Mouse (Mus musculus): ENCODE results near the gene Stub1.

Gene Stub1

DNA sequence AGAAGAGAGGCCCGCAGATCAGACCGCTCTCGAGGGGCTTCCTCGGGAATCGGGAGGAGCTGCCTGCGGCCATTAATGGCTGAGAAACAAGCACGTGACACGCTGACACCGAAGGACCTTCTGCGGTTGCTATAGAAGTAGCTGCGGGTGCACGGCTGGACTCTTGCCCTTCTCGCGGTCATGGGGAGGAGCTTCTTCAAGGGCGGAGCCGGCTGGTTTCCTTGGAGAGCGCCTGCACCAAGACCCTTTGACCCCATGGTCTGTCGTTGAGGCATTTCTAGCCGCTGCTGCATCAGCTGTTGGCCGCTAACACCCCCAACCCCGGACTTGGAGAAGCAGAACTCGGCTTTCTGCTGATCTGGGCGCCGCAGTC lies at the start of gene Stub1:
Gene Stub1, minus strand, starts transcription at position 114 of the 373 bp plus-strand sequence.
- H3K4me1 ChIP-seq (replicated peaks; ENCODE audit: low read depth, low read length) = peaks cover 83% of the 10 kb centered on the region
- no peaks in the 10 kb centered on the region for H3K9me3 ChIP-seq (ENCODE audit: low read length)
- peak within 1 kb of the TSS; percentile 95 for H3K4me3 ChIP-seq (replicated peaks; ENCODE audit: low read length)
- H3K36me3 ChIP-seq (ENCODE audit: insufficient read depth, low read length) = peaks cover 65% of the 10 kb centered on the region
- peaks cover 11% of the 10 kb centered on the region for H3K27me3 ChIP-seq (ENCODE audit: insufficient read depth, low read length)
- TF ChIP-seq CTCF (conservative IDR thresholded peaks at IDR 0.05; ENCODE audit: low read length) (no peak), NANOG (IDR thresholded peaks at IDR 0.05; ENCODE audit: borderline replicate concordance, low read length) (no peak), POU5F1 (IDR thresholded peaks at IDR 0.05; ENCODE audit: borderline replicate concordance, low read length) (no peak)

DNA sequence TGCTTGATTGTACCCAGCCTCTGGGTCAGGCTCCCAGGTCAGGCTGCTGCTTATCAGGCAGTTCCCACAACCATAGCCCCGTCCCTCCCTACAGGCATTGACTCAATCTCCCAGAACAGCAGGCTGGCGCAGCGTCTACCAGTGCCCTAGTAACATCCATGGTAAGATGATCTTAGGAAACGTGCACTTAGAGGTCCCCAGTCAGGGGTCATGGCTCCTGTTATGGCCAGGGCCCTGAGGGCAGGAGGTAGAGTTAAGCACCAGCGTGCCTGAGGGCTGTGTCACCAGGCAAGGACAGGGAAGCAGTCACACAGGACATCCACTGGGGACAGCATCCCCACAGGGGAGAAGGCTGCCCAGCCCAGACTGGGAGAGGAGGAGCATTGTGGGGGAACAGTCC lies 49.1 kb upstream of the Stub1 start:
- Histone ChIP-seq H3K9me3 (ENCODE audit: low read length) (no peaks in the 10 kb centered on the region), H3K4me1 (replicated peaks; ENCODE audit: low read depth, low read length) (peaks cover 96% of the 10 kb centered on the region), H3K4me3 (replicated peaks; ENCODE audit: low read length) (0 out of 2 replicates have a peak overlapping the region, but pooled peaks have one; percentile 3), H3K36me3 (ENCODE audit: insufficient read depth, low read length) (peaks cover 80% of the 10 kb centered on the region), H3K27me3 (ENCODE audit: insufficient read depth, low read length) (no peaks in the 10 kb centered on the region)
- TF ChIP-seq CTCF (conservative IDR thresholded peaks at IDR 0.05; ENCODE audit: low read length) (no peak), POU5F1 (IDR thresholded peaks at IDR 0.05; ENCODE audit: borderline replicate concordance, low read length) (no peak), NANOG (IDR thresholded peaks at IDR 0.05; ENCODE audit: borderline replicate concordance, low read length) (no peak)

DNA sequence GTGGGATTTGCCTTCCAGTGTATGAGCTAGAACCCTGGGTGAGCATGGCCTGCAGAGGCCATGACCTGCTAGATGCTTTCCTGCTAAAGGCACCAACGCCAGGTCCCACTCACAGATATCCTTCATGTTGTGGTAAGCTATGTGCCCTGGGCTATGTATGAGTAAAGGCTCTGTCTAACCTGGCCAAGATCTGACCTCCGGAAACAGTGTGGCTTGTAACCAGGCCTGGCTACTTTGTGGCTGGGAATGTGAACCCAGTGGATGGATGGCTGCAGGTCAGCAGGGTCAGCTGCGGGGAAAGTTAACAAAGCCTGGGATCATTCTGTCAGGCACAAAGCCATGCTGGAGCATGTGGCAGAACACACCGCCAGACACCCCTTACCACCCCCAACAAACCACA lies 48.5 kb upstream of the Stub1 start:
- H3K9me3 ChIP-seq (ENCODE audit: low read length) = no peaks in the 10 kb centered on the region
- H3K36me3 ChIP-seq (ENCODE audit: insufficient read depth, low read length) = peaks cover 83% of the 10 kb centered on the region
- H3K4me1 ChIP-seq (replicated peaks; ENCODE audit: low read depth, low read length) = peaks cover 96% of the 10 kb centered on the region
- H3K4me3 ChIP-seq (replicated peaks; ENCODE audit: low read length) = no peak overlapping the region; the same call in 1 of the 2 replicates
- H3K27me3 ChIP-seq (ENCODE audit: insufficient read depth, low read length) = no peaks in the 10 kb centered on the region
- no peak for TF ChIP-seq NANOG (IDR thresholded peaks at IDR 0.05; ENCODE audit: borderline replicate concordance, low read length)
- TF ChIP-seq CTCF (conservative IDR thresholded peaks at IDR 0.05; ENCODE audit: low read length) = no peak
- TF ChIP-seq POU5F1 (IDR thresholded peaks at IDR 0.05; ENCODE audit: borderline replicate concordance, low read length) = no peak

DNA sequence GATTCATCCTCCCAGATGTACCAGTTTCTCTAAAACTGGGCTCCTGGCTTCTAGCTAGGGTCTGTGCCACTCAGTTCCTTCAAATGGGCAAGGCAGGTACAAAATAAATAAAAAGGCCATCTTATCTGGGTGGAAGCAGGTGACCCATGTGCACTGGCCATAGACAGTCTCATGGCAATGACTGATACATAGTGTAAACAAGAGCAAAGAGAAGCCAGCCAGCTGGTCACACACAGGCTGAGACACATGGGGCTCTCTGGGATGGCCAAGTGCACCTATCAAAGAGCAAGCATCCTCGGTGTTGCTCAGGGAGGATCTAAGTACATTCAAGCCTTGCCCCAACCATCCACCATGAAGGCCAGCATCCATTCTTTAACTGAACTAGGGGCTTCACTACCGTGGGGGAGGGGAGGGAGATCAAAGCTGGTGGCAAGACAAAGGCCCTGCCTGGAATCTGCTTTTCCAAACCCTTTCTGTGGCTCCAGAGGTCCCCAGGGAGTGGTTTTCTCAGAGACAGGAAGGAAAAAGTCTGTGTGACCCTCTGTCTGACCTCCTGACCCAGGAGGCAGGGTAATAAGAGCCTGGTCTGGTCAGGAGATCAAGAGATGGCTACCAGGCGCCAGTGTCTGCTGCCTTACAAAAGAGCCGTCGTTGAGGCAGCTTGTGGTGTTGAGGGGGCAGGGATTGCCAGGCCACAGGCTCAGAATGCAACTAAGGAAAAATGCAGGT lies 47.9 kb upstream of the Stub1 start:
- H3K9me3 ChIP-seq (ENCODE audit: low read length) = no peaks in the 10 kb centered on the region
- TF ChIP-seq NANOG (IDR thresholded peaks at IDR 0.05; ENCODE audit: borderline replicate concordance, low read length) (no peak), POU5F1 (IDR thresholded peaks at IDR 0.05; ENCODE audit: borderline replicate concordance, low read length) (no peak), CTCF (conservative IDR thresholded peaks at IDR 0.05; ENCODE audit: low read length) (no peak)
- H3K4me3 ChIP-seq (replicated peaks; ENCODE audit: low read length) = no peak overlapping the region
- peaks cover 96% of the 10 kb centered on the region for H3K4me1 ChIP-seq (replicated peaks; ENCODE audit: low read depth, low read length)
- no peaks in the 10 kb centered on the region; the same call in 1 of the 2 replicates for H3K27me3 ChIP-seq (ENCODE audit: insufficient read depth, low read length)
- peaks cover 85% of the 10 kb centered on the region for H3K36me3 ChIP-seq (ENCODE audit: insufficient read depth, low read length)

DNA sequence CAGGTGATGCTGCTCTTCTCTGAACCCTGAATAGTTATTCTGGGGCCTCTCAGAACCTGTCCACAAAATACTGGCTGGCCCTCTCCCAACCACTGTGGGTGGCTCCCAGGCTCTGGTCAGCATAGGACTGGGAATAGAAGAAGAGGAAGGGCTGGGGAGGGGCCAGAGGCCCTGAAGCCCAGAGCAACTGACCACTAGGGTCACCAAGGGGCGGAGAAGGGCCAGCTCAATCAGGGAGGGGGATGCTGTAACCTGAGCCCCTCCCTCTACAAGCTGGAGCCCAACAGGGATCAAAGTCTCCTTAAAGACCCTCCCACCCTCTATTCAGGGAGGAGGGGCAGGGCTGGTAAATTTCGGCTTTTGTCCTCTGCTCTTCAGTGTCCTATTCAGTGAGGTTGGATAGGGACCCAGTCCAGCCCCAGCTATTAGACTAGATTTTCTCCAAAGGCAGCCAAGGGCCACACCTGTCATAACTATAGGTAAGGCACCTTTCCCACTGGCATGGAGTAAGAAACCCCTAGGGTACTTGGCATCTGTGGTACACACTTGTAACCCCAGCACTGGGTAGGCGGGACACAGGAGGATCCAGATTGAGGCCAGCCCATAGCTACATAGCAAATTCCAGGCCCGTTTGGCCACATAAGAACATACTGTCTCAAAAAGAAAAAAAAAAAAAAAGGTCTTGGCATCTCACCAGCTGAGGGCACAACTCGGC lies 47.1 kb upstream of the Stub1 start, which contains the start of gene Wfikkn1:
Gene Wfikkn1, minus strand, starts transcription at position 663 of the 715 bp plus-strand sequence.
- H3K4me3 ChIP-seq (replicated peaks; ENCODE audit: low read length) = no peak within 1 kb of the TSS; the same call in 1 of the 2 replicates
- no peaks in the 10 kb centered on the region; the same call in 1 of the 2 replicates for H3K27me3 ChIP-seq (ENCODE audit: insufficient read depth, low read length)
- TF ChIP-seq POU5F1 (IDR thresholded peaks at IDR 0.05; ENCODE audit: borderline replicate concordance, low read length) (no peak), CTCF (conservative IDR thresholded peaks at IDR 0.05; ENCODE audit: low read length) (no peak), NANOG (IDR thresholded peaks at IDR 0.05; ENCODE audit: borderline replicate concordance, low read length) (no peak)

DNA sequence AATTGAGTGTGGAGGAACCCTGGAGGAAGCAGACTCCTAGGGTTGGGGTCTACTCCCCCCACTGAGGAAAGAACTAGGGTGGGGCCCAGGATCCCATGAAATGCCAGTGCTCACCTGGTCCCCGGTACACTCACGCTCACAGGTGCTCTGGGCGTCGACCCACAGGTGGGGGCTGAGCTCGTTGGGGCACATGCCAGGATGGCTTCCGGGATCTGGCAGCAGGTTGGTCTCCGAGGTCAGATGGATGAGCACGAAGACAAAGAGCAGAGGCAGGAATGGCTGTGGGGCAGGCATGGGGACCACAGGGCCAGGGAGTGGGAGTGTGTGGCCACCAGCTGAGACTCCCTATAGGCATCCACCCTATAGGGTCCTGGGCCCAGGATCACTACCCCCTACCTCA lies 46.5 kb upstream of the Stub1 start:
- Histone ChIP-seq H3K27me3 (ENCODE audit: insufficient read depth, low read length) (no peaks in the 10 kb centered on the region; the same call in 1 of the 2 replicates), H3K4me3 (replicated peaks; ENCODE audit: low read length) (no peak overlapping the region; the same call in 1 of the 2 replicates), H3K36me3 (ENCODE audit: insufficient read depth, low read length) (peaks cover 74% of the 10 kb centered on the region), H3K4me1 (replicated peaks; ENCODE audit: low read depth, low read length) (peaks cover 88% of the 10 kb centered on the region), H3K9me3 (ENCODE audit: low read length) (no peaks in the 10 kb centered on the region)
- TF ChIP-seq POU5F1 (IDR thresholded peaks at IDR 0.05; ENCODE audit: borderline replicate concordance, low read length) = no peak
- no peak for TF ChIP-seq NANOG (IDR thresholded peaks at IDR 0.05; ENCODE audit: borderline replicate concordance, low read length)

More for the DNA sequence above, 47.1 kb upstream of the Stub1 start, which contains the start of gene Wfikkn1:
- Histone ChIP-seq H3K4me1 (replicated peaks; ENCODE audit: low read depth, low read length) (peaks cover 94% of the 10 kb centered on the region), H3K36me3 (ENCODE audit: insufficient read depth, low read length) (peaks cover 80% of the 10 kb centered on the region), H3K9me3 (ENCODE audit: low read length) (no peaks in the 10 kb centered on the region)

DNA sequence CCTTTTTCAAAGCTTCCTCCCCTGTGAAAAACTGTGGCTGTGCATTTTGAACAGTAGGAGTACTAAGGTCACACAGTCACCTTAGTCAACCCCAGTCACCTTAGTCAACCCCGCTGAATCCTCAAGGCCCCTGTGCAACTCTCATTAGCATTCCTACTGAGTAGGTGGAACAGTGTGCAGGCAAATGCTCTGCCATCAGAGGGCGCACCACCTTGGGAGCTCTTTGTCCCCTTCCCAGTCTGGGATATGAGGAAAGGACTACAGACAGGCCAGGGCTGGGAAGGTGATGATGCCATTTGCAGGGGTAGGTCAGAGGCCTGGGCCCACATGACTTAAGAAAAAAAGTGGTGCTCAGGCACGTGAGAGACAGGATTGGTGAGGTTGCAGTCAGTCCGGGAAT lies 46.1 kb upstream of the Stub1 start:
- no peaks in the 10 kb centered on the region for H3K9me3 ChIP-seq (ENCODE audit: low read length)
- TF ChIP-seq CTCF (conservative IDR thresholded peaks at IDR 0.05; ENCODE audit: low read length) = peak; percentile 81
- no peak for TF ChIP-seq NANOG (IDR thresholded peaks at IDR 0.05; ENCODE audit: borderline replicate concordance, low read length)
- H3K4me1 ChIP-seq (replicated peaks; ENCODE audit: low read depth, low read length) = peaks cover 87% of the 10 kb centered on the region
- H3K4me3 ChIP-seq (replicated peaks; ENCODE audit: low read length) = 0 out of 2 replicates have a peak overlapping the region, but pooled peaks have one; percentile 5
- H3K36me3 ChIP-seq (ENCODE audit: insufficient read depth, low read length) = peaks cover 69% of the 10 kb centered on the region
- H3K27me3 ChIP-seq (ENCODE audit: insufficient read depth, low read length) = no peaks in the 10 kb centered on the region; the same call in 1 of the 2 replicates

DNA sequence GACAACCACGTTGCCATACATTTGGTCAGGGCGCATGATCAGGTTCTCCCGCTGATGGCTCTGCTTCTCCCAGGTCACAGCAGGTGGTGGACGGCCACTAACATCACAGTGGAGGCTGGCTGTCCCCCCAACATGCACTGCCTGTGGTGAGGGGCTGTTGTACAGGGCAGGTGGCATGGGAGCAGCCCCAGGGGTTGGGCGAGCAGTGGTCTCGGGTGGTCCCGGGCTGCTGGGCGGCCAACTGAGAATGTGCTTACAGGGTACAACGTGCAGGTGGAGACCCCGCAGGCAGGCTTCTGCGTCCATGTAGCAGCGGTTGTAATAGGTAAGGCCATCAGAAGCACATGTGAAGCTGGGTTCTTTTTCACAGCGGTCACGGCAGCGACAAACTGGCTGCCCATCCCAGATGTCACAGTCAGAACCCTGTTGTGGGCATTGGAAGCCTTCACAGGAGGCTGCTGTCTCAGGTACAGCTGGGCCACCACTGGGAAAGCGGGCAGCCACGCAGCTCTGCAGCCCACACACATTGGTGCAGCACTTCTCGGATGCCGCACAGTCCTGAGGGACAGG lies 45.5 kb upstream of the Stub1 start:
- TF ChIP-seq NANOG (IDR thresholded peaks at IDR 0.05; ENCODE audit: borderline replicate concordance, low read length) = no peak
- Histone ChIP-seq H3K4me3 (replicated peaks; ENCODE audit: low read length) (peak overlapping the region; percentile 5; the same call in 1 of the 2 replicates), H3K36me3 (ENCODE audit: insufficient read depth, low read length) (peaks cover 64% of the 10 kb centered on the region), H3K4me1 (replicated peaks; ENCODE audit: low read depth, low read length) (peaks cover 87% of the 10 kb centered on the region), H3K9me3 (ENCODE audit: low read length) (no peaks in the 10 kb centered on the region), H3K27me3 (ENCODE audit: insufficient read depth, low read length) (no peaks in the 10 kb centered on the region; the same call in 1 of the 2 replicates)
